Mouse (Mus musculus): ENCODE results near the gene Ndufv1.

GRCm38 (mm10) chr19:4032668-4033067 is 20.1 kb upstream of the Ndufv1 start:
- TF ChIP-seq POLR2A (IDR thresholded peaks at IDR 0.05; ENCODE audit: control insufficient read depth, extremely low read depth, insufficient read depth, low read length, poor library complexity) = no peak
- TF ChIP-seq CTCF (IDR thresholded peaks at IDR 0.05; ENCODE audit: borderline replicate concordance, control insufficient read depth, extremely low read depth, insufficient read depth, low read length, poor library complexity) = no peak

Measured in thymus, adult 2 months (tissue).